Mouse (Mus musculus): Measurements from ENCODE around the gene Cdc37l1. TPM values are rescaled to one million over a fixed set of nuclear protein-coding genes. Genes with fewer than 3 reads are reported as not detected.

Gene Cdc37l1
- total RNA-seq, 2 experiments from 2014 or later = 102 to 122 TPM

DNA sequence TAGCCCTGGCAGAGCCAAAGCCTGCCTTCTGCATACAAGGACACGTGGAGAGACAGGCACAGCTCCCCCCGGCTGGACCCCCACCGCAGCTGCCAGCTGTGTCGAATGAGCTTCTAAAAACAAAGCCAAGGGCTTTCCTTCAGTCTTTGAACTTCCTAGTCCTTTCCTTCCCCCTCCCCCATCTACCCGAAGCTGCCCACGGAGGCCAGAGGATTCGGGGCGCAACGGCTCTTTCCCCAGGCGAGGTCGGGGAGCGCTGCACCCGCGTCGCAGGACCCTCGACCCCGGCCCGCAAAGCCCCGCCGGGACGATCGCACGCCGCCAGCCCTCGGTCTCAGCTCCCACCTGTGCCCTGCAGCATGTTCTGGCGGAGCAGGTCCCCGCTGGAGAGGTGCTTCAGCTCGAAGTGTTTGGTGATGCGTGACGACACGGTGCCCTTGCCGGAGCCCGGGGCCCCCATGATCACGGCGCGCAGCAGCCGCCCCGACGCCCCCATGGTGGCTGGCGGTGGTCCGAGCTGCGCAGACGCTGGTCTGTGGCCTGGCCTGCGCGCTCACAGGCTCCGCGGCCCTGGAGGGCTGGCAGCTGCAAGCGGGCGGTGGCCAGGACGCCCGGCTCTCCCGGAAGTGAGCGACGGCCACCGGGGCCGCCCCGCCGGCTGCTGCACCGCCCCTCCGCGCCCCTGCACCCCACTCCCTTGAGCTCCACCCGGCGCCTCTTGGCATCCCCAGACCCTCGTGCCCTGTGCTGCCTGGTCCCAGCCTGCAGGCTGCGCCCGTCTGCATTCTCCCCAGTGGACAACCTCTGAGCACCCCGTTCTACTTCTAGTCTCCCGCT lies 57.4 kb downstream of the Cdc37l1 start, which contains the start of gene Ak3:
TSS of gene Ak3 (minus strand) at position 628 of the 837 bp plus-strand sequence.
- DNase-seq = peak; percentile 78 to 83

DNA sequence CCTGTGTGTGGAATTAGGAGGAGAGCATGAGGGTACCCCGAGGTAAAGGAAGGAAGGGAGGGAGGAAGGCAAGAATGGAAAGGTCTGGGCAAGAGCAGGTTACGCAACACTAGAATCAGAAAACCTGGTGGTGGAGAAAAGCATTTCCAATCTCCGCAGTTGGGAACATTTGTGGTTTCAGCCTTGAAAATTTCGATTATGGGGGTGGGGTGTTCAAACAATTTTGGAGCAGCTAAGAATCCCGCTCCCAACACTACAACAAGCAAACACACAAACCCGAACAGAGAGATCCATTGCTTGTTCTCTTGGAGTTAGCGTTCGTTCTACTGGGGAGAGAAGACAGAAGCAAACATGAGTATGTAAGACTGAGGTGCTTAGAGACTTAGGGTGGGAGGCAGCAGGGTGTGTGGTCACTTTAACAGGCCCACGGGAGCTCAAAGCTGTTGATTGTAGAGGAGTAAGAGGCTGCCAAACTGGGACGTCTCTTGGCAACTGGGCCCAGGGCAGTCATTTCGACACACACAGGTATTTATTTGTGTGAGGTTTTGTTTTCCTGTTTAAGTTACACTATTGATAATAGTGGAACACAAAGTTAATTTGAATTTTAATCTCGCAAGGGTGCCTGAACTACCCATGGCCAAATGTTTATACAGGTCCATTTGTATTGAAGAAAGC lies 59.4 kb downstream of the Cdc37l1 start:
- DNase-seq = no peak

DNA sequence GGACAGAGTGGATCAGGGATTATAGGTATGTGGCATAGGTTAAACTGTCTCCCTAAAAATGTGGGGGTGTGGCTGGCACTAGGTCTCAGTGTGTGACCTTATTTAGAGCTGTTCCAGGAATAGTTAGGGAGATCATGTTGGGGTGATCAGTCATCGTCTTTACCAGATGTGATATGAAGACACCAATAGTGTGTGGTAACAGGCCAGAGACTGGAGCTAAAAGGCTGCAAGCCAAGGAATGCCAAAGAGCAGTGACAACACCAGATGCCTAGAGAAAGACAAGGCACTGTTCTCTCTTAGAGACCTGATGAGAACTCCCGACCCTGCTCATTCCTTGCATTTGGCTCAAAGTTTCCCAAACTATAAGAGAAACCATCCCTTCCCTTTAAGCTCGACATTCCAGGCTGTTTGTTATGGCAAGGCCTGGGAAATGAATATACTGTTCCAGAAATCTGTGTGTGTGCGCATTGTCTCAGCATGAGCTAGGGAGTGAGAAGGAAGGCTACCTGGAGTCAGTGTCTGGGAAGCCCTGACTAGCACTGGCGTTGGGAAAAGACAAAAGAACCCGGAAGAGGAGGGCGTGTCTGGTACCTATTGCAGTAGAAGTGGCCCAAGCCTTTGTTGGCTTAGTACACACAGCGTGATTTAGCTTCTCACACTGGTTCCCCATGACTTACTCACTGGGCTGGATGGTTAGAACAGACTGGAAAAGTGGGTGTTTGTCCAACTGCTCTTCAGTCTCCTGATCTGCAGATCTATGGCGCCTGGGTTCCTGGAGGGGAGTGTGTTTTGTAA lies 60.2 kb downstream of the Cdc37l1 start:
- DNase-seq = no peak

DNA sequence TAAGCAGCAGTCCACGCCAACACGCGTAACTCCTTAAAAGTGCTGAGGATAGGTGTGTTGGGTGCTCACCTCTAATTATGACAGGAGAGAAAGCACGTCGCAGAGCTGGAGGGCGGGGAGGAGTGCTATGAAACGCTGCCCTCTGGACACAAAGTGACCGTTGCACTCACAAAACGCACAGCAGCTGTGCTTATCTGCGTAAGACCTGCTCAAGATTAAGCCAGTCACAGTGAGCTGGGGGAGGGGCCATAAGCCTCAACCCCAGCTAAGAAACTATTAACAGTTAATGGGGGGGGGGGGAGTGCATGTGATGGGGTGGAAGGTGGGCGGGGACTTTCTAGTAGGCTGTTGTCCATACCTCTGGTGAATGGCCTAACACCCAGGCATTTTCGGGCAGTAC lies 62.6 kb downstream of the Cdc37l1 start:
- DNase-seq = no peak

DNA sequence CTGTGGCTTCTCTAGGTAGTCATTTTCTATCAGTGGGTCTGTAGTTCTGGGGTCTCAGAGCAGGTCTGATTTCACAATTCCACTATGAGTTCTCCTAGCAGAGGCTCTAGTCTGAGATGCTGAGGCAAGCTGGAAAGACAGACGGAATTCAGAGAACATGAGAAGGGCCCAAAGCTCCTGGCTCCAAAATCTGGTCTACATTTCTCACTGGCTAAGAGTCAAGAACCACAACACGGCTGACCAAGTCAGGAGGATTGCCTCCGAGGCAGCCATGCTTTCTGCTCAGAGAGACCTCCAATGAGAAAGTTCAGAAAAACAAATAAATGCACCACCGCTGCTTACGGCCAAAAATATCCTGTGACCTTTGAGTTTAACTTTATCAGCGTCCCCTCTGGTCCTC lies 64.4 kb downstream of the Cdc37l1 start:
- DNase-seq = no peak

DNA sequence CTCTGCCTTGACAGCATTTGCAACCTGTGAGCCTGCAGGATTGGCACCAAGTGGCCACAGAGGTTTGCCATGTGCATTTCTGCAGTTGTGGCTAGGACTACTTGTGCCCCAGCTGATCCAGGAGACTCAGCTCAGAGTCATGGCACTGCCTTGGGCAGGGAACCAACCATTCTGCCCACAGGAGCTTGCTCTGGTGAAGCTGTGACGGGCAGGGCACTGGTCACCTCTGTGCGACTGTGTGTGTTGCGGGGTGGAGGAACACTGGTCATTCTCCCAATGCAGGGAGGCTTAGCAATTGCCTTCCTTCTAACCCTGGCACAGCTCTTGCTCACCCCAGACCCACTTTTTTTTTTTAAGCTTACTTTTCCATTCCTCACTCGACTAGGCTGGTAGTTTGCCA lies 65.3 kb downstream of the Cdc37l1 start:
- no peak for DNase-seq

DNA sequence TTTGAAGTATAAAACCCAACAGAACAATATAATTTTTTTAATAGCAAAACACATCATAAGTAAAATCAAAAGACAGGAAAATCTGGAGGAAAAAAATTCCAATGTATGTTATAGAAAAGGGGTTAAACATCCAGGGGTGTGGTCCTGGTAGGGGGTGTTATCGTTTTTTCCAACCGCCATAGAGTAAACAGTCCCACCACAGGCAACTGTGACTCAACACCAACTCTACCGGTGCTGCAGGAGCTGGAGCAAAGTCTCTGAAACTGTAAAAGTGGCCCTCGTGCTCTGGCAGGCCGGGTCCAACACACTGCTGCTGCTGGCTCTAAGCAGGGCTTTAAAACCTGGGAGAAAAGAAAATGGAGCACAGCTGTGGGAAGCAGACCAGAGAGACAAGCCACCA lies 68.6 kb downstream of the Cdc37l1 start:
- DNase-seq = no peak

DNA sequence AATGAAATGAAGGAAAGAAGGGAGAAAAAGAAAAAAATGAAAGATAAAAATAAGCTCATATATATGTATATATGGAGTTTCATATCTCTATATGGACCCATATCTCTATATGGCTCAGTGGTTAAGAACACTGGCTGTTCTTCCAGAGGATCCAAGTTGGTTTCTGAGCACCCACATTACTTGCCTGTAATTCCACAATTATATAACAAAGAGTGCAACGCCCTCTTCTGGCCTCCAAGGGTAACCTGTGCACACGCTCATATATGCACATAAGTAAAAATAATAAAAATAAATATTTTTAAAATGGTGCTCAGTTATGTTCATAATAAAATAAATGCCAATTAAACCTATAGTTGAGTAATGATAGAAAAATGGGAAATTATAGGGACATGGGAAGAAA lies 69.5 kb downstream of the Cdc37l1 start:
- no peak for DNase-seq

DNA sequence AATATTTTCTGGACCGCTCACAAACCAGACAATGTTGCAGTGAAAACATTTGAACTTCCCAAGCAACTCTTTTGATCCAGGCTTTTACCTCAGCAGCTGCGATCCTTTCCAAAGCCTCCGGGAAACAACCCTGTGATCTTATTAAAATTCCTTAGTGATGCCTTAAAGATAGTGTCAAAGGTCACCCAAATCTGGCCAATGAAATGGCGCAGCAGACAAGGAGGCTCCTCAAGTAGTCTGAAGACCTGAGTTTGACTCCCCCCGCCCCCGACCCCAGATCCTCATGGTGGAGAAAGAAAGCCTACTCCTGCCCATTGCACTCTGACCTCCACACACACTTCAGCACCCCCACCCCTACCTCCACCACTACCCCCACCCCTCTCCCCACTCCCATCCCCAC lies 70.1 kb downstream of the Cdc37l1 start:
- no peak for DNase-seq

DNA sequence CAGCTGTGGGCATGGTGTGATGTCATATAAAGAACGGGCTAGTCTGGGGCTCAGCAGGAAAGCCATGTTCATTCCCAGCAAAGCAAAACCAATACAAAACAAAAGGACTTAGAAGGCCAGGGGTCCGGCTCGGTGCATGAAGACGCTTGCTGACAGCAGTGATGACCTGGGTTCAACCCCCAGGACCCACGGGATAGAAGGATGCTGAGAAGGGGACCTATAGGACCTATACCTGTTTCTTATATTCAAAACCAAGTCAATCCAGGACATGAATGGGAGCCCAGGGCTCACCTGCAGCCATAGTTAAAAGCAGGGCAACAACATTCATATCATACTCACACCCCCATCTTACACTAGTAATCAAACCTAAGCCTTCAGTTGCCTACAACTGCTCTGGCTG lies 72.9 kb downstream of the Cdc37l1 start:
- DNase-seq = no peak

DNA sequence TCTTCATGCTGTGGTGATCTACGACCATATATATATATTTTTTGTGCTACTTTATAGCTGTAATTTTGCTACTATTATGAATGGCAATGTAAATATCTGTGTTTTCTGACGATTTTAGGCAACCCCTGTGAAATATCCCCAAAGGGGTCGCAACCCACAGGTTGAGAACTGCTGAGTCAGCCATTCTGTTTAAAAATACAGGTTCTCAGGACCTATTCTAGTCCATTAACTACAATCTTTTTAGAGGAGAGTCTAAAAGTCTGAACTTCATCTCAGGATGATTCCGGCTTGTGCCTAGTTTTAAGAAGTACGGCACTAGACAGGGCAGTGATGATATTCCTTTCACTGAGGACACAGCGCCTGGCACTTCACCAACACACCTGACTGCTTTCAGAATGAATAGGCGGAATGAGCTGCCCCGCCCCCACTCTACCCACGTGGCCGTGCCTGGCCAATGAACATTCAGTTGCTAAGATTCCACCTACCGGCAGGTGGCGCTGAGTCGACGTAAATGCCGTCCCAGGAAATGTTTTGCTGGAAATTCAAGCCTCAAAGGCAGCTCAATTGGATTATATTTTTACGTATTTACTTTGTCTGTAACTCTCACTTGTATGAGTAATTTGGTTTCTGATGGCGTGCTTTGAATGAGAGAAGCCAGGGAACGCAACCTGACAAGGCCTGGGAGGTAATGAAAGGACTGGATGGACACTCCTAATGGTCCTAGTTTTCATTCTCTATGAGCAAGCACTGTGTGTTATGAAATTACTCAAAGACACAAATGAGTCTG lies 73.6 kb downstream of the Cdc37l1 start:
- peak; percentile 85 to 87 for DNase-seq

DNA sequence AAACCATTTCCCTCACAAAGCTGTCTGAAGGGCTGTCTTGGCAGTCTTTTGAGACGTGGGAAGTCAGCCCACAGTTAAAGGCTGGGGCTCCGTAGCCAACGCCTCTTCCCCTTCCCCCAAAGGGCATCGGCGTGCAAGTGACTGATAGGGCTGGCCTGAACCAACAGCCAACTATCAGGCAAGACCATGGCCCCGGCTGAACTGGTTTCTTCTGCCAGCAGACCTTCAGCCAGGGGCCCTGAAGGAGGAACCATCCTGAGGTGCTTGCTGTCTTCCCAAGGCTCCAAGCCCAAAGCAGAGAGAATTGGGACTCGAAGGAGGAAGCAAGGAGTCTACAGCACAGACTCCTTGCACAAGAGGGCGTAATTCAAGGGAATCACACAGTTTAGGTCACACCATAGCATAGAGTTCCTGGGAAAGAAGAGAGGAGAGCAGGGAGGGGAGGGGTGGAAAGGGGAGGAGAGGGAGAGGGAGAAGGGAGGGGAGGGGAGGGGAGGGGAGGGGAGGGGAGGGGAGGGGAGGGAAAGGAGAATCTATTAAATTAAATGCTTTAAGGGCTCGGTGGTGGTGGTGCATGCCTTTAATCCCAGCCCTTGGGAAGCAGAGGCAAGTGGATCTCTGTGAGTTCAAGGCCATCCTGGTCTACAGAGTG lies 74.4 kb downstream of the Cdc37l1 start:
- no peak for DNase-seq

DNA sequence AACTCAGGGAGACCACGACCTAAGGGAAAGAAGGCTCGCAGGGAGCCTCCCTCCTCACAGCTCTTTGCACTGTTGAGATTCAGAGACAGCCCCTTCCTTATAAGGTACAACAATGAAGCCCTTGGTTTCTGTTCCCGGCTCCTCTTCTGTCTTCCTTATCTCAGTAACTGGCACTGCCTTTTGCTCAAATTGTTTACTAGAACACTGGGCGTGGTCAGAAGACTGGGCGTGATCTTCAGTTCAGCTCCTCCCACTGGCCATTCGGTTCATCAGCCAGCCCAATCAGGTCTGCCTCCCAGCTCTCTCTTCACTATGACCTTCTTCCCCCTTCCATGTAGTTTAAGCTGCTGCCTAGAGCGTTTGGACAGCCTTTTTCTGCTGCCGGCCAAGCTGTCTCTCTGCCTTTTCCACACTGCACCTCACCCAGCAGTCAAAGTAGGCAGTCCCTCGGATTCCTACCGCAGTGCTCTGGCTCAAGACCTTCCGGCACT lies 76.9 kb downstream of the Cdc37l1 start:
- peak in 1 of 2 experiments; percentile 40 for DNase-seq

DNA sequence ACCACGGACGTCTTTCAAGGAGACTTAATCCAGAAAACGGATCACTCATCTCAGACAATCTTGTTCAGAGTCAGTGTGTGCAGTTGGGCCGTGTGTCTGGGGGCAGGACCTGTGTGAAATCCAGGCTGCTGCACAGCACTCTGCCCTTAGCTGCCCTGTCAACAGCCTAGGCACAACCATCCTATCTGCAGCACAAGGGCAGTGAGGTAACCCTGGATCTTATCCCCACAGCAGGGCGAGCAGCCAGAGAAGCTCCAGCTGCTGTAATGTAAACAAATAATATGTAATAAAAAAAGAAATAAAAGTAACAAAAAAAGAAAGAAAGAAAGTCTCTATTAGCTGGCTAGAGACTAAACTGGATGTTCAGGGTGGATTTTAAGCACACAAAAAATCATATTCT lies 79.0 kb downstream of the Cdc37l1 start:
- DNase-seq = no peak

DNA sequence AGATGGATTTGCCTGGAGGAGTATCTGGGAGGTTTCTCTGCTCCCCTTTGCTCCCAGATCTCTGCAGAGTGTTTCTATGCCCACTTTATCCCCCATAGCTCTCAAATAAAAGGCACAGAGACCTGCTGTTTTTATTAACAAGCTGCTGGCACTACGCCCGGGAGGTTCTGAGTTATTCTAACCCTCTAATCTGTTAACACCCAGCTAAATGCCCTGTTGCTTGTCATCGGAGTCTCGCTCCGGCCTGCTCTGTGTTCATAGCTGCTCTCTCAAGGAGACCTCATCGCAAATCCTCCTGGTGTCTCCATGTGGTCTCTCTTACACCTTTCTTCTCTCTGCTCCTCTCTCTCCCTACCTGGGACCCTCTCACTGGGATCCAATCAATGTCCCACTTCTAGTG lies 84.7 kb downstream of the Cdc37l1 start:
- DNase-seq = no peak

Other genes starting within 250 kb of the Cdc37l1 start
- gene Slc1a1, start 155.3 kb upstream of the Cdc37l1 start, total RNA-seq (2021) = 100 to 1,000 TPM; 138 to 140 TPM
- gene Plpp6, start 26.4 kb upstream of the Cdc37l1 start, total RNA-seq (2021) = 10 to 100 TPM; 48.8 to 56.0 TPM
- gene 4430402I18Rik, start 22.6 kb upstream of the Cdc37l1 start, total RNA-seq (2021) = 1 to 10 TPM; 4.7 to 8.4 TPM
- 10 to 100 TPM; 50.4 to 55.8 TPM for gene Ak3, start 57.6 kb downstream of the Cdc37l1 start, total RNA-seq (2021)
- 10 to 100 TPM; 18.1 to 18.7 TPM for gene Rcl1, start 111.0 kb downstream of the Cdc37l1 start, total RNA-seq (2021)